Mouse (Mus musculus): ENCODE data around the gene Rsph3a.

The Rsph3a gene

DNA sequence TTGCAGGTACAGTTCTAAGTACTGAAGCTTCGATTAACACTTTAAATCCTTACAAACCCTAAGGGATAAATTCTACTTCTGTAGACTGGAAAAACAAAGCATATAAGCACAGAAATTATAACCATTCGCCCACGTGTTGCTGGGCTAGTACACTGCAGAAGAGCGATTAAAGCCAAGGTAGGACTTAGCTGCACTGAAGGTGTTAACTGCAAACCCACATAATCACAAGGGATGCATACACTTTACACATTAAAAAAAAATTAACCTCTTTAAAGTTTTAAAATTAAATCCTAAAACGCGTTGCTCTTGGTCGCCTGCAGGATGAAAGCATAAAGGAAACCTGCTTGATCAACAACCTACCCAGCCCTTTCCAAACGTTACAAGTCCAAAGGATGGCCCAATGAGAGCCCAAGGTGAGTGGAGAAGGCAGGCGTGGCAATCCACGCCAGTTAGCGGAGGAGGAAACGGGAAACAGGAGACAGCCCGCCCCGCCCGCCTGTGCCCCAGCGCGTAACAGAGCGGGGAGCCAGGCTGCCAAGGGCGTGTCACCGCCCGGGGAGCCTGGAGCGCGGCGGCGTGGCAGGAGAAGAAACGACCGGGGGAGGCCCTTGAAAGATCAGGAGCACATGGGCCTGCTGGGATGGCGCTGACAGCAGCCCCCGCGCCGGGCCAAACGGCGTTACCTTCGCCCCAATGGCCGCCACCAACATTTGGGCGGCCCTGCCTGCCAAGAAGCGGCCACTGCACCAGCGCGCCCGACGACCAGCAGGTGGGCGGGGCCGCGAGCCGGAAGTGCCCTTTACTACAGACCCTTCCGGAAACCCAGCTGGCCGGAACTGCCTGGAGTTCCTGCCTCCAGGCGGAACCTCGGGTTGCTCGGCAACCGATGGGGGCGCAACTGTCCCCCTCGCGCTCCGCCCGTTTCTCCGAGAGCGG is at the start of gene Rsph3a:
TSS of gene Rsph3a (plus strand) at position 498 of the 936 bp plus-strand sequence.
- peak; percentile 90 for DNase-seq

DNA sequence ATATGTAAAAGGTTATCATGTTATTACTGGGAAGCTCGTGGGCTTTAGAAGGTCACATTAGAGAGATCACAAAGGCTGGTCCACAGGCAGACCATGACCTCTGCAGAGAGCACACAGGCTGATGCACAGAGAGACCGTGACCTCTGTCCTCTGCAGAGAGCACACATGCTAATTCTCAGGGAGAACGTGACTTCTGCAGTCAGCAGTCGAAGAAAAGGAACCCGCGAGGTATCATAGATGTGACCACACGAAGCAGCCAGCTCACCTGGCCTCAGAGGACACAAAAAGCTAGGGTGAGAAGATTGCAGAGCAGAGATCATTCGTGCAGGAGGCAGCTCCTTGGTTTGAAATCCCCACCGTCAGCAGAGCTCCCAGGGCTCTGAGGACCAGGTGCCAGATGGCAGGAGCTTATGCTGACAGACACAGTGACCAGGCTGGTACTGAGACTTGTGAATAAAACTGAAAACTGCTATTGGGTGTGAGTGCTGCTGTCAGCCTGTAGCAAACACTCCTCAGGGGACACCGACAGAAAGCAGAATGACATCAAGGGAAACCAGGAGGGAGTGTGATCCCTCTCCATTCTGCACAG is 49.3 kb upstream of the Rsph3a start:
- no peak for DNase-seq

DNA sequence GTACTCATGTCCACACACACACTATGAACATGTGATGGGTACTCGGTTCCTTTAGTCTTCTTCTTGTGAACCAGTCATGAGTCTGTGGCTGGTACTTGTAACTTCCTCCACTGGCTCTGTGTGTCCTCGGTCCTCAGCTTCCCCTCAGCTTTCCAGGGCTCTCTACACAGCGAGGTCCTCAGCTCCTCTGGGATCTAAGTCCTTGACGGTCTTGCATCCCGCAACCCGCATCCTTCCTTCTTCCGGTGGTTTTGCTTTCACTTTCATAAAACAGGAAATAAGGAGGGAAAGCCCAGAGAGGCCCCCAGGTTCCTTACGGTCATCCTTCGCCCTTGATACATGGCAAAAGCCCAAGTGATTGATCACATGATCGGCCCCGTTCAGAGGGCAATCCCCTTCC is 48.3 kb upstream of the Rsph3a start:
- no peak for DNase-seq

DNA sequence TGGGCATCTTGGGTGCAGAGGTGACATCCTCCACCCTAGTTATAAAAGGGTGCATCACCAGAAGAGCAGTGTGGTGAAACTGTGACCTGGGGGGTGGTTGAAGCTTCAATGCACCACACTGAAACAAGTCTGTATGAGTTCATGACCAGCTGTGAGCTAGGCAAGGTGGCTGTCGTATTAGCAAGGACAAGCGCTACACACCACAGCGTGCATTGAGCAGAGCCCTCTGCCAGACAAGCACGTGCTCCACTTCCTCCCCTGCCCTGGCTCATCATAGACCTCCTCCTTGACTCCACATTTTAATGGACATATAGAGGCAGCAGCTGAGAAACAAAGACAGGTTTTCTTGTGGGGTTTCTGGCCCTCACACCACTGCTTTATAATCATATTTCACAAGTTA is 47.7 kb upstream of the Rsph3a start:
- DNase-seq = no peak

DNA sequence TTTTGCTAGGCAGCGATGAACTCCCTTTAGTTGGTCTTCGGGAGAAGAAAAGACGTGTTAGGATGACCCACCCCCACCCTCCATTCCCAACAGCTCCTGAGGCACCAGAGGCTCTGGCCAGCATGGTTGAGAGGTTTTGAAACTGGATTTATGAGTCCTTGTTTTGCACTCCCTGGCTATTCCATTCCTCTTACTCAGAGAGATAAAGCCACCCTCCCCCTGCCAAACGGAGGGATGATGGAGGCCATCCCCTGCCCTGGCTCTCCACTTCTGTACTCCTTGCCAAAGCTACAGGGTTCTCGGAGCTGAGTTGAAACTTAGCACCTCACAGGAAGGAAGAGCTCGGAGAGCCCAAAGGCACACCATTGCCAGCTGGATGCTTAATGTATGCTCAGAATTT is 46.2 kb upstream of the Rsph3a start:
- DNase-seq = no peak

DNA sequence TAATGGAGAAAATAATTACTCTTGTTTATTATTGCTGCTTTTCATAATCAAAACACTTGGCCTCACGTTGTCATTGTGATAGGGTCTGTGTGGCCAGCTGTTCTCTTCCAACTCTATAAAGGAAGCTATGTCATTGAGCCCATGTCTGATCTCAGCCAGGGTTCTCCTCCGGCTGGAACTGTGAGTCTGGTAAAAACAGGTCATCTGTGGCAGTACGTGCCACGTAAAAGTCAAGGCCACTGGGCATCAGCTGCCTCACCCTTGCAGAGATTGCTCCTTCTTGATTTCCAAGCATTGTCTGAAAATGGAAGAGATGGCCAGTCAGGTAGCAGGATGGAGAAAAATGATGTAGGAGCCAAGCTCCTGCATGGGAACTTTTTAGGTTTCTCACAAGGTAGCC is 45.5 kb upstream of the Rsph3a start:
- DNase-seq = no peak

DNA sequence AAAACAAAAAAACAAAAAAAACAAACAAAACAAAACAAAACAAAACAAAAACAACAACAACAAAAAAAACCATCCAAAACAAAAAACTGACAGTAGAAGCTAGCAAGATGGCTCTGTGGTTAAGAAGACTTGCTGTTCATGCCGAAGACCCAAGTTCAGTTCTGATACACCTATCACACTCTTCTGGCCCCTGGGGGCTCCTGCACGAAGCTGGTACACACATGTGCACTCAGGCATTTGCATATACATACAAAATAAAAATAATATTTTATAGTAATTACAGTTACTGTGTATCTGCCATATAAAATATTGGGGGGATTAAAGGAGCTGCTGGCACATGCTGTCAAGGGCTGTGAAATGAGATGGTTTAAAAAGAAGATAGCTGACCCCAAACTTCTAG is 43.9 kb upstream of the Rsph3a start:
- no peak for DNase-seq

DNA sequence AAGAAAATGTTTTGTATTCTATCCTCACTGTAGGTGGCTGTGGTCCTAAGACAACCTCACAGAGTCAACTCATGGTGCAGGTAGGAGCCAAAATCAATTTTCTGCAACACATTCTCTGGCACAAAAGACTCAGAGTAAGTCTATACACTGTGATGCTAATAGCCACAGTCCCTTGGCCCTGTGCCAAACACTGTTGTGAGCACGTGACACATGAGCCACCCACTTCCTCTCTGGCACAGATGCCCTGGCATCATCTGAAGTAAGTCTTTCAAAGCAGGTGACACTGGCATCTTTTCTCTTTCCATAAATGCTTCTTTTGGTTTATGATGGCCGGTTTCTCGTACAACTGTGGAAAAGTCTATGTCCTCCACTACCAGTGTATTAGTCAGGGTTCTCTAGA is 43.1 kb upstream of the Rsph3a start:
- no peak for DNase-seq

DNA sequence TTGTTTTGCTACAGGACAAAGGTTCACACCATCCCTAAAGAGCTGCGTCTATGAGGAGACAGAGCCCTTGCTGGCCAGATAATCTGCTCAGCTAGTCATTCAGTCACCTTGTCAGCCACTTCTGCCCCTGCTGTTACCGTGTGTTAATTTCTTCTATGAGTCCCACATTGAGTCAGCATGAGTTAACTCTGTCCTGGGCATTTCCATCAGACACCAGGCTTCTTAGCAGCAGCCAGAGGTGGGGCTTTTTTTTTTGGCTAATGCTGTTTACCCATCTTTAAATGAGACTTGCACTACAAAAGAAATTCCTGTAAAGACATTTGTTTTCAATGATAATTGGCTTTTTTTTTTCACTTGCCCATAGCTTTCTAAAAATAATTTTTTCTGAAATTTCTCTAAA is 40.4 kb upstream of the Rsph3a start:
- no peak for DNase-seq

DNA sequence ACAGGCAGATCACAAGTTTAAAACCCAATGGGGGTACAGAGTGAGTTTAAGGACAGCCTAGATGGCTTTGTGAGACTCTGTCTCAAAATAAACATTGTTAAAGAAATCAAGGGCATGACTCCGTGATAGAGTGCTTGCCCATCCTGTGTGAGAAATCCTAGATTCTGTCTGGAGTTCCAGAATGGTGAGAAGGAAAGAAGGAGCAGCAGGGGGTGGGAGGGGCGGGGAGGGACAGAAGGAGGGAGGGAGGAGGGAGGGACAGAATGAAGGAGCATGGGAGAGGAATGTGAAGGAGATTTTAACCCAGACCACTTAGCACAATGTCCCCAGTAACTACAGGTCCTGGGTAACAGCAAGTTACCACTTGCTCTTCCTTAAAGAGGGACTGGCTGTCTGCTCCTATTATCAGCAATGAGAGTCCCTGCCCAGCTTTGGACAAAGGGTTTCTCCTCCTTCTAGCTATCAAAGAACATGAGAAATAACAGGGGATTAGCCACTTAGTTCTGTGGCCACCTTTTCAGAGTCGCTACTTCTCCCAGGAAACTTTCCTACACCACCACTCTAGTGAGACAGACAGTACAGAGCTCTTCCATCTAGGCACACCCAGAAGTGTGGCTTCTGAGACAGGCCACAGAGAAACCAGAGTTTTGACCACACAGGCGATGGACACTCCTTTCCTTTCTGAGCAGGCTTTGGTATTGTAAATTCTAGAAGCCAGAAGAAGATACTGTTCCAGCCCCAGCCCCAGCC is 39.3 kb upstream of the Rsph3a start:
- DNase-seq = no peak

DNA sequence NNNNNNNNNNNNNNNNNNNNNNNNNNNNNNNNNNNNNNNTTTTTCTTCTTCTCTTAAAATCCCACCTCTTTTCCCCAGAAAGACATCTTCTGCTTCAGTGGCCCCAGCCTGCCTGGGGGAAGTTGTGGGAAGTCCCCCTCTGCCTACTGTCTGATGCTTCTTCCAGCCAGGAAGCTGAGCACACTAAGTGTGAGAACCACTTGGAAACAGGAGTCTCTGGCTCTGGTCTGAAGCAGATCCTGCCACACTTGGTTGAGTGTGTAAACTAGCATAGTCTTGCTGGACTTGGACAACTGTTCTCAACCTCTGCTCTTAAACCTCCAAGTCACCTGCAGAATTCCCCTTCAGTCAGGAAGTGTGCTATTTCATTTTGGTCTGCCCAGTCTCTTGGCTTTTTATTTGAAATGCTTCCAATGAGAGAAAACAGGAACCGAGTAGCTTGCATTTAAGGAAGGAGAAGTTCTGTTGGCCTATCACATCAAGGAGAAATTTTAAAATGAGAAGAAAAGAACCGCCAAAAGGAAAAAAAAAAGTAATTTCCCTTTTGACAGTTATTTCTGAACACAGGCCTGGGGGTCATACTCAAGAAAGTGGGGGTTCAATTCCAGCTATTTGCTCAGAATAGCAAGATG is 30.7 kb upstream of the Rsph3a start:
- no peak for DNase-seq

DNA sequence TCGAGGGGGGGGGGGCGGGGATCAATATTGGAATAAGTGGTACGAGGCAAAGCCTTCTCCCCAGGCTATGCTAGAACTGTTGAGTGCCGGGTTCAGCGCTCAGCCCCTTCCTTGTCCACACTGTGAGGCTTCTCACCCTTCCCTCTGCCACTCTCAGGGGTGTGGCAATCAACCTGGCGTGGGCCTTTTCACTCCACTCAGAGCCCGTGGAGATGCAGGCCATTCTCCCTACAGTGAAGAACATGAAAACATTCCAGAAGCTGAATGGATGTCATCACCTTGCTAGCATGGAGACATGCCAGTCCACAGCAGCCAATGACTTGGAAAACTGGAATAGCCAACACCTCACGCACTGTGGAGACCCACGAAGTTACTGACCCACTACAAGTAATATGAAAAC is 29.6 kb upstream of the Rsph3a start:
- no peak for DNase-seq

DNA sequence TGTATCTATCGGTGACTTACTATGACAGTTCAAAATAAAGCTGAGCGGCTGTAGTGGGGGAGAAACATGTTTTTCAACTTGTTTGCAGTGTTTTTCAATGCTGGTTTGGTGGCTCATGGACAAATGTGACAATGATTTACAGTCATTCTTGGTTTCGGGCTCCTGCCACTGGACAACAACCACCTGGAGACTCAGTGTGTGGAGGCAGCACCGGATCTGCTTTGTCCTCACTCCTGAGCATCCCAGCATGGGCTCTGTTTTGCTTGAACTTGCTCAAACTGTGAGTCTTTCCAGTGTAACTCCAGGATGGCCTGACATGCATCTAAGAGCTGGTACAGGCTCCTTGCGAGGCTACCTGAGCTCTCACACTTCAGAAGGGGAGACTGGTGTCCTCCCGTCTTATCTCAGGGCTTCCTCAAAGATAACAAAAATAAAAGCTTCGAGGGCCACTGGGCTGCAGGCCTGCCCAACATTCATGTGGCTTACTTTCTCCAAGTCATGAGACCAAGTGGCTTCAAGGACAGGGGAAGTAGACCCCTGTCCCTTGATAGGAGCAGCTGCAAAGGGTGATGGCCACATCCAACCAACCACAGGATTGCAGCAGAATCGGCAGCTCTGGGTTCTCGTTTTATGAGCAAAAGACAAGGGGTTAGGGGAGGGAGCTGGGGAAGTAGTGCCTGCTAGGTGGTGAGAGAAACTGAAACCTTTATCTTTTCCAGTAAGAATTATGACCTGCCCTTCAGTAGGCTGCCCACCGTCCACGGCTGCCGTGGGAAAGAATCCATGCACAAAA is 28.4 kb upstream of the Rsph3a start:
- DNase-seq = no peak

DNA sequence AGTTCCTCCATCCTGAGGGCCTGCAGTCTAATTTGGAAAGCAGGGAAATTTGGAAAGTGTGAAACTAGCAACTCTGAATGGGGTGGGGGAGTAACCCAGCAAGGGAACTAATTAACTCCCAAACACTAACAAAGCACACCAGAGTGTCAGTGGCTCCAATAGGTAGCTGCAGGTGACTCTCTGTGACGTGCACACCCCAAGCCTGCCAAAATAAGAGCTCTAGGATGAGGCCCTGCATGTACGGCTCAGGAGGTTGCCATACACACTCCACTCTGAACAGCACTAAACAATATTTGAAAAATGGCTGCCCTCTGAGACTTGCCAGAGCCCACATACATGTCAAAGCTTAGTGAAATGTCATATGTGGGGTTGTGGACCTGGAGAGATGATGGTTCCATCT is 27.1 kb upstream of the Rsph3a start:
- no peak for DNase-seq

DNA sequence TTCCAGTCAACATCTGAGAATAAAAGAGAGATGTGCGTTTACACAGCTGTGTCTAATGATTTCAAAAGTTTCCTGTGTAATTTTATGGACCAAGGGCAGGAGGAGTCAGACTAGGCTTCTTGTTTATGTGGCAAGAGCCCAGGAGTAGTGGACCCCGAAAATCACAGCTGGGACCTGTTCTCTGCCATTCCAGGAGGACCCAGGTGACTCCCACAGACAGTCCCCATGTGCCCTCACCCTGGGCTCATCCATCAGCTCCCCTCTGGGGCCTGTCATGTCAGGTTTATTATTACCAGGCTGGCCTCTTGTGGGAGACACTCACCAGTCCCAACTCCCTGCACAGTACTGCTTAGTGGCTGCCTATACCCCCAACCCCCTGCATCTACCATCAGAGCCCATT is 26.2 kb upstream of the Rsph3a start:
- no peak for DNase-seq

DNA sequence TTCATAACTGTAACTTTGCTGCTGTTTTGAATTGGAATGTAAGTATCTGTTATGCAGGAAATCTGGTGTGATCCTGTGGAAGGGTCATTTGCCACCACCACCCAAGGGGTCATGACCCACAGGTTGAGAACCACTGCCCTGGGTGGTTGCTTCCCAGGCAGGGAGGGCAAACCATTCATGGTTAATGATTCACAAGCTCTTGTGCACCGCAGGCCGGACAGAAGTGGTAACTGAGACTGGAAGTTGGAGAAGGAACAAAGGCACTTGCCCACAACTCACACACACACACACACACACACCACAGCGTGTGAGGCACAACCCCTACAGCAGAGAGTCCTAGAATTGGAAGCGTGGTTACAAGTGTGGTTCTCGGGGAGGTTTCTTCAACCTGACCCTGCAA is 22.9 kb upstream of the Rsph3a start:
- peak; percentile 67 for DNase-seq

DNA sequence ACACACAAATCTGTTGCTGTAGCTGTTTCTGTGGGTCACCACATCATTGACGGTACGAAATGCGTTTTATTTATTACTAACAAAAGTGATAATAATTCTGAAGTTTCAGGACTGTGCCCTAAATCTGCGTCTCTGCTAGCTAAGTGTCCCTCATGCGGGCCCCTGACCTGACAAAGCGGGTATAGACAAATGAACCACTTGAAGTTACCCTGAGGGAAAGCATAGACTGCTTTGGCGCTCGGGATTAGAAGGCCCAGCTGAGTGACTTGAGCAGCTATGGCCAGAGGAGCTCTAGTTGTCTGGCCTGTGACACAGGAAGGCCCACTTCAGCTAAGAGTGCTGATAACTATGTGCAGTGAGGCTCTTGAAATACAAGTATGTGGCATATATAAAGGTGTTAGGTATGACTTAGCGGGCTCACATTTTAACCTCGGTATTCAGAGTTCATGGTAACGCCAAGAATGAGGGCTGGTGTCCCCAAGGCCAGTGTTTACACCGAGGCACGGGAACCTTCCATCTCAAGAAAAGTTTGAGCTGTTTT is 21.2 kb upstream of the Rsph3a start:
- no peak for DNase-seq

DNA sequence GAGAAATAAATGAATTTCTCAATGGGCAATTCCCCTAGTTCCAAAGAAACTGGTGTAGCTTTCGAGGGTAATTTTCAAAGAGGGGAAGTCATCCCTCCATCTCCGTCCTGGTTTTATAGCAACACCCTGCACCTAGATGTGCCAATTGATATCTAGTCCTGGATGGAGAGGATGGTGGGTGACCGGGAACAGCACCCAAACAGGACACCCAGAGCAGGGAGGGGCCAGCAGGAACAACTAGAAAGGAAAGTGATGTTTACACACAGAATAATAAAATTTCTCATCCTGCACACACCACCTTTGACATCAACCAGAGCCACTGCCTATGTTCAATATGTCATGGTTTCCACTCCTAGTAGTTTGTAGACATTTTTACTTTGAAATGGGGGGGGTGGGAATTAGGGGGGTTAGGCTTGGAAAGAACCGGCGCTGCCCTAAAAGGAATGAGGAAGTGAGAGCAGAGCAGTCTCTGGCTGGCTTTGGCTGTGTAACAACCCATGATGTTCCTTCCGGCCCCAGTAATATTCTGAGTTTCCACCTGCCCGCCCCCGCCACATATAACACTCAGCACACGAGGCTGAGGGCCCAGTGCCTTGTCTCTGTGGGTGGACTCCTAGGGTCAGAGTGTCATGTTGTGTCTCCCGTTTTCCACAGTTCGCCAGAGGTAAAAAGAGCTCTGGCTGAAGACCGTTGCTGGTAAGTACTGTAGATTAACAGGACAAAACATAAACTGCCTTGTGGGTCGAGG is 19.8 kb upstream of the Rsph3a start, which contains the start of gene Tagap:
TSS of gene Tagap (plus strand) at position 588 of the 748 bp plus-strand sequence.
- no peak for DNase-seq

DNA sequence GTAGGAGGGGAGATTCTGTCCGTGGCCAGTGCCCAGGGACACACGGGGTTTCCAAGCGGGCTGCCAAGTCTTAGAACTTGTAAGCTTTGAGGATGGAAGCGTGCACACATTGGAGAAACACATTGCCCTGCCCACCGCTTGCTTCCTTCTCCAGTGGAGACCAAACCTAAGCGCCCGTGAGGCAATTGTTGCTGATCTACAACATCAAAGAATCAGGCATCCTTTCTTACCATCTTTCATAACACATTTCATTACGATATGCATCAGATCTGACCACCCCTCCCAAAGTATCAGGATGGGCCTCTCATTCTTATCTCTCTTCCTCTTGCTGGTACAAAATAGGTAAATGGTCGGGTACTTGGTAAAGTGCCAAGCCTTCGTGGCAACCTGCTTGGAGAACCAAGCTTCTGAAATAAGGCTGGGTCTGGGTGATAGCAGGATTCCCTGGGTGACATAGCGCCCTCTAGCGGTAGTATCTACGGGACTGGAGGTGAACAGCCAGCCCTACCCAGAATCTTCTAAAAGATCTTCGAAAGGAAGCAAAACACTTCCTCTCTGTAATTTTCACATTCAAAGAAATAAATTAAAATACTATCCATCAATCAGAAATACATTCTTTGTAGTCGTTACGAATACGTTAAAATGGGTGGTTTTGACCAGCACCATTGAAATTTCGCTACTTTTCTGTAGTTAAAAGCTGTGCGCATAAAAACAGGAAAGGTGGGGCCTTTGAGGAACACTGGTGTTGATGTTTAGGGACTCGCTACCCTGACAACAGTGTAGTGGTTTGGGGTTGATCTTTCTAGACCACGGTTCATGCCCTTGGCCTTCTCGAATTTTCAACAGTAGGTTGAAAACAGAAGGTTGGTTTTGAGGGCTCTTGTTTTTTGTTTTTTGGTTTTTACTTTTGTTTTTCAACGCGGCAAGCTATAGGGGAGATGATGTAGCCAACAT is 17.6 kb upstream of the Rsph3a start:
- peak; percentile 75 for DNase-seq

DNA sequence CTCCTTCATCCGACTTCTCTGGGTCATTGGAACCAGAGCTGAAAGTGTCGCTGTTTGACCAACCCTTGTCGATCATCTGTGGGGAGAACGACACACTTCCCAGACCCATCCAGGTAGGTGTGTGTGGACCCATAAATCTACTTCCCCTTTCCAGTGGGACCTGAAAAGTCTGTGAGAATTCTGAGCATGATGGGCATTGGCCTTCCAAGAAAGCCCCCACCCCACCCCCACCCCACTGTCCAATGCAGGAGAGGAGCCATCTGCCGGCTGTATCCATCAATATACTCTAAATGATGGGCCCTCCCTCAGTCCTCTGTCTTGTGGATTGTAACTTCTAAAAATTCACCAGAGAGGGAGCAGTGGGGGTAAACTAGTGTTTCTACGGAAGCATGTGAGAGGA is 16.8 kb upstream of the Rsph3a start:
- no peak for DNase-seq

All from kidney, adult 9 months (tissue).